Comparison of ENCODE assay signal across 9 mouse cellular contexts in genomic region chr11:16532877-16533276, GRCm38 (mm10). TPM values are rescaled to one million over a fixed set of nuclear protein-coding genes. Genes with fewer than 3 reads are reported as not detected.
DNase-seq lines count a peak whose midpoint lies in the region; ATAC-seq and TF ChIP-seq lines count a peak whose summit lies in the region.
"Had no signal": no experiment of that assay in that cellular context is flagged by ENCODE, and none has a peak within 500 bp of the region (broad histone marks: within the 10 kb centered on the region; RNA-seq: fewer than 3 reads in every experiment).

No protein-coding gene starts in this region.

- TF ChIP-seq CTCF in layer of hippocampus, adult 2 months (conservative IDR thresholded peaks at IDR 0.05), result peak; percentile 62
- TF ChIP-seq CTCF in E14TG2a.4 (conservative IDR thresholded peaks at IDR 0.05; ENCODE audit: low read length), result peak; percentile 22

- no peak for DNase-seq in layer of hippocampus, adult 2 months (ENCODE audit: low spot score in 2 of 2)
- no peak for DNase-seq in layer of hippocampus, postnatal 25 days (ENCODE audit: extremely low spot score in 1 of 2, low spot score in 1 of 2)
- DNase-seq in kidney, postnatal 36 days, result peak; percentile 11 to 44
- no peak for DNase-seq in ovary, postnatal 10 days (ENCODE audit: low spot score)
- no peak for DNase-seq in frontal cortex, postnatal 14 days (ENCODE audit: low spot score in 2 of 2)
- no peak for DNase-seq in yolk sac, embryonic 10.5 days (ENCODE audit: low spot score)

- H3K4me1 ChIP-seq in E14TG2a.4 (replicated peaks; ENCODE audit: low read depth, low read length), result peaks cover 26% of the 10 kb centered on the region
- H3K4me1 ChIP-seq: midbrain, embryonic 12.5 days had no signal

- no peak overlapping the region for H3K27ac ChIP-seq in layer of hippocampus, adult 2 months
- H3K27ac ChIP-seq: midbrain, embryonic 12.5 days had no signal

- no peaks in the 10 kb centered on the region for H3K36me3 ChIP-seq in E14TG2a.4 (ENCODE audit: insufficient read depth, low read length)
- H3K36me3 ChIP-seq: midbrain, embryonic 12.5 days had no signal

- H3K27me3 ChIP-seq in E14TG2a.4 (ENCODE audit: insufficient read depth, low read length), result no peaks in the 10 kb centered on the region
- H3K27me3 ChIP-seq: midbrain, embryonic 12.5 days had no signal

- H3K4me3 ChIP-seq in layer of hippocampus, adult 2 months, result no peak overlapping the region
- H3K4me3 ChIP-seq in E14TG2a.4 (replicated peaks; ENCODE audit: low read length), result no peak overlapping the region
- H3K4me3 ChIP-seq: midbrain, embryonic 12.5 days had no signal

- ATAC-seq in common myeloid progenitor, adult 5-6 weeks (replicated peaks; ENCODE audit: low read depth, poor library complexity, severe bottlenecking), result peak; percentile 88

- no peaks in the 10 kb centered on the region for H3K9me3 ChIP-seq in E14TG2a.4 (ENCODE audit: low read length)
- H3K9me3 ChIP-seq: midbrain, embryonic 12.5 days had no signal

RNA-seq across cellular contexts. Expression of gene Sec61g, which starts 24.6 kb away (rescaled TPM):
- total RNA-seq in layer of hippocampus, adult 2 months (2021), result 10 to 100 TPM in 1 of 2 experiments, 1 to 10 TPM in 1; 9.0 to 13.2 TPM
- total RNA-seq in layer of hippocampus, postnatal 25 days (2021), result 1 to 10 TPM; 7.7 to 9.4 TPM
- 10.7 and 11.0 TPM in 2 replicates for total RNA-seq in common myeloid progenitor, adult 5-6 weeks (2017)

Comparison
In these comparisons a context has a peak if more than half of its experiments do, and no peak if none do; other contexts are left out.
1. DNase-seq: peak in kidney, postnatal 36 days (2 of 2); none in layer of hippocampus, adult 2 months (0 of 2), layer of hippocampus, postnatal 25 days (0 of 2), ovary, postnatal 10 days (single experiment), frontal cortex, postnatal 14 days (0 of 2) and yolk sac, embryonic 10.5 days (single experiment).